9 mouse cellular contexts compared by ENCODE assay signal in the genomic region with DNA sequence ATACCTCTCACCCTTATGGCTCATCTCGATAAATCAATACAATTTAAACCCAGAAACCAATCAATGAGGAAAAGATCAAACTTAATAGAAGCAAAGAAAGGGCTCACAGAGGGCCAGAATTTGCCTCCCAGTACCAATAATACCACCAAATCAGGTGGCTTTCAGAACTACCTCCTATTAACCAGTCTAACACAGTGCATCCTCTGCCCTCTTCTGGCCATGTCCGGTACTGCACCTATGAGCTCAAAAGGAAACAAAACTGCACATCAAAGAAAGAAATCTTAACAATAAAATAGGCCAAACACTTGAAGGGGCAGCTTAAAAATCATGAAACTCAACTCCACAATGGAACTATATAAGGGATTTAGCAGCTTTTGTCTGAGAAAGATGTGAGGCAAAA. TPM values are rescaled to one million over a fixed set of nuclear protein-coding genes. Genes with fewer than 3 reads are reported as not detected.
DNase-seq lines count a peak whose midpoint lies in the region; ATAC-seq lines count a peak whose summit lies in the region.
"Not testable (repeated sequence)": the region's sequence is repeated elsewhere in the genome, so short reads cannot be mapped to it uniquely, and the experiment has no call there.
"Had no signal": no experiment of that assay in that cellular context is flagged by ENCODE, and none has a peak within 500 bp of the region (broad histone marks: within the 10 kb centered on the region; RNA-seq: fewer than 3 reads in every experiment).

No protein-coding gene starts in this region.

- H3K27me3 ChIP-seq in forebrain, embryonic 15.5 days; midbrain, embryonic 13.5 days: not testable (repeated sequence)

- intact Hi-C loops in left cerebral cortex, postnatal 36 days (cut with DNase I) = not testable (repeated sequence)

- H3K9me3 ChIP-seq in forebrain, embryonic 15.5 days; midbrain, embryonic 13.5 days: not testable (repeated sequence)

- WGBS in forebrain, embryonic 15.5 days = 40% methylated on average over 2 of the region's 2 CpGs
- WGBS in midbrain, embryonic 13.5 days = 47% methylated on average over 2 of the region's 2 CpGs

- H3K4me3 ChIP-seq in forebrain, embryonic 15.5 days; midbrain, embryonic 13.5 days (replicated peaks): not testable (repeated sequence)

- DNase-seq in adrenal gland, postnatal 25 days = peak; percentile 69
- DNase-seq in heart, adult 9 months (ENCODE audit: low spot score in 2 of 2) = peak; percentile 4 to 40
- DNase-seq in kidney, postnatal 14 days = peak; percentile 60
- peak; percentile 27 to 45 for DNase-seq in left cerebral cortex, postnatal 36 days (ENCODE audit: low spot score in 2 of 2)
- DNase-seq in spleen, adult 18-20 months = peak; percentile 19 to 66
- peak; percentile 31 to 34 for DNase-seq in urinary bladder, postnatal 36 days (ENCODE audit: low spot score in 2 of 2)

- 0 out of 2 replicates have a peak, but pooled peaks have one; percentile 48 for ATAC-seq in forebrain, embryonic 15.5 days (replicated peaks)
- ATAC-seq in midbrain, embryonic 13.5 days = peak; percentile 58; the same call in 1 of the 2 replicates

- not testable (repeated sequence) for H3K4me2 ChIP-seq in forebrain, embryonic 15.5 days (replicated peaks); midbrain, embryonic 13.5 days (replicated peaks)

- not testable (repeated sequence) for H3K36me3 ChIP-seq in forebrain, embryonic 15.5 days; midbrain, embryonic 13.5 days

- H3K4me1 ChIP-seq in forebrain, embryonic 15.5 days; midbrain, embryonic 13.5 days (replicated peaks): not testable (repeated sequence)

- not testable (repeated sequence) for H3K27ac ChIP-seq in forebrain, embryonic 15.5 days (replicated peaks); midbrain, embryonic 13.5 days

- H3K9ac ChIP-seq in forebrain, embryonic 15.5 days (replicated peaks); midbrain, embryonic 13.5 days (replicated peaks): not testable (repeated sequence)

RNA-seq across cellular contexts. Expression of a gene that starts 6.7 kb away (rescaled TPM):
- 79.2 and 90.0 TPM in 2 replicates for total RNA-seq in adrenal gland, postnatal 25 days (2021)
- polyA plus RNA-seq in forebrain, embryonic 15.5 days (2015; fragmentation: Nextera tagmentation; extraction: Ambion mirVana) = 126 and 130 TPM in 2 replicates
- total RNA-seq in left cerebral cortex, postnatal 36 days (2021) = 100 to 1,000 TPM; 236 to 284 TPM
- 136 and 139 TPM in 2 replicates for polyA plus RNA-seq in midbrain, embryonic 13.5 days (2015; fragmentation: Nextera tagmentation; extraction: Ambion mirVana)

RNA-seq across cellular contexts. Expression of a gene that starts 33.5 kb away (rescaled TPM):
- 141 and 149 TPM in 2 replicates for total RNA-seq in adrenal gland, postnatal 25 days (2021)
- 152 and 162 TPM in 2 replicates for polyA plus RNA-seq in forebrain, embryonic 15.5 days (2015; fragmentation: Nextera tagmentation; extraction: Ambion mirVana)
- total RNA-seq in left cerebral cortex, postnatal 36 days (2021) = 100 to 1,000 TPM; 285 to 399 TPM
- 176 and 177 TPM in 2 replicates for polyA plus RNA-seq in midbrain, embryonic 13.5 days (2015; fragmentation: Nextera tagmentation; extraction: Ambion mirVana)

RNA-seq across cellular contexts. Expression of a gene that starts 47.7 kb away (rescaled TPM):
- total RNA-seq in adrenal gland, postnatal 25 days (2021) = not detected in 2 replicates
- polyA plus RNA-seq in forebrain, embryonic 15.5 days (2015; fragmentation: Nextera tagmentation; extraction: Ambion mirVana) = 0.11 and 0.17 TPM in 2 replicates
- under 1 TPM; 0.22 to 0.36 TPM for total RNA-seq in left cerebral cortex, postnatal 36 days (2021)
- polyA plus RNA-seq in midbrain, embryonic 13.5 days (2015; fragmentation: Nextera tagmentation; extraction: Ambion mirVana) = 0.11 TPM in 1 of 2 replicates, not detected in the other
- total RNA-seq: gastrocnemius, postnatal 25 days had no signal
